9 mouse cellular contexts compared by ENCODE assay signal in genomic region chr1:92696848-92697247, GRCm38 (mm10). TPM values are rescaled to one million over a fixed set of nuclear protein-coding genes. Genes with fewer than 3 reads are reported as not detected.
DNase-seq lines count a peak whose midpoint lies in the region; ATAC-seq lines count a peak whose summit lies in the region.
"Had no signal": no experiment of that assay in that cellular context is flagged by ENCODE, and none has a peak within 500 bp of the region (broad histone marks: within the 10 kb centered on the region; RNA-seq: fewer than 3 reads in every experiment).

No protein-coding gene starts in this region.

- peaks cover 26% of the 10 kb centered on the region for H3K4me1 ChIP-seq in heart, embryonic 11.5 days (ENCODE audit: control insufficient read depth, insufficient read depth, low read length)
- H3K4me1 ChIP-seq in hindbrain, embryonic 14.5 days (replicated peaks; ENCODE audit: control insufficient read depth, insufficient read depth, low read length): peaks cover 6% of the 10 kb centered on the region; the same call in 1 of the 2 replicates
- H3K4me1 ChIP-seq in midbrain, embryonic 14.5 days (ENCODE audit: control insufficient read depth, insufficient read depth, low read length): peaks cover 10% of the 10 kb centered on the region

- ATAC-seq in heart, embryonic 11.5 days (replicated peaks; ENCODE audit: insufficient number of reproducible peaks, low FRiP score, low TSS enrichment): no peak
- ATAC-seq in hindbrain, embryonic 14.5 days (ENCODE audit: low FRiP score): no peak
- no peak for ATAC-seq in midbrain, embryonic 14.5 days (ENCODE audit: low FRiP score, low TSS enrichment)

- no peaks in the 10 kb centered on the region for H3K36me3 ChIP-seq in heart, embryonic 11.5 days (ENCODE audit: control insufficient read depth, insufficient read depth, low read length)
- H3K36me3 ChIP-seq in hindbrain, embryonic 14.5 days (replicated peaks; ENCODE audit: control insufficient read depth, insufficient read depth): no peaks in the 10 kb centered on the region
- no peaks in the 10 kb centered on the region for H3K36me3 ChIP-seq in midbrain, embryonic 14.5 days (ENCODE audit: control insufficient read depth, insufficient read depth, low read length)

- no peak overlapping the region for H3K4me2 ChIP-seq in heart, embryonic 11.5 days
- H3K4me2 ChIP-seq in hindbrain, embryonic 14.5 days (replicated peaks): no peak overlapping the region
- no peak overlapping the region for H3K4me2 ChIP-seq in midbrain, embryonic 14.5 days (ENCODE audit: low read length)

- peaks cover 24% of the 10 kb centered on the region for H3K27me3 ChIP-seq in heart, embryonic 11.5 days (ENCODE audit: control insufficient read depth, insufficient read depth, low read length)
- H3K27me3 ChIP-seq in hindbrain, embryonic 14.5 days (ENCODE audit: control insufficient read depth, insufficient read depth, low read length): no peaks in the 10 kb centered on the region
- no peaks in the 10 kb centered on the region for H3K27me3 ChIP-seq in midbrain, embryonic 14.5 days (ENCODE audit: control insufficient read depth, insufficient read depth, low read length)

- no peak overlapping the region for H3K27ac ChIP-seq in heart, embryonic 11.5 days (ENCODE audit: low read depth, low read length)
- H3K27ac ChIP-seq in hindbrain, embryonic 14.5 days: no peak overlapping the region
- no peak overlapping the region for H3K27ac ChIP-seq in midbrain, embryonic 14.5 days (replicated peaks; ENCODE audit: low read depth, low read length)

- H3K9me3 ChIP-seq in heart, embryonic 11.5 days (replicated peaks; ENCODE audit: control insufficient read depth, low read length): no peaks in the 10 kb centered on the region
- H3K9me3 ChIP-seq in hindbrain, embryonic 14.5 days (ENCODE audit: control insufficient read depth, low read length): no peaks in the 10 kb centered on the region
- no peaks in the 10 kb centered on the region for H3K9me3 ChIP-seq in midbrain, embryonic 14.5 days (ENCODE audit: control insufficient read depth, low read length)
- H3K9me3 ChIP-seq: megakaryocyte, embryonic 14.5 days had no signal

- 34% methylated on average over 4 of the region's 4 CpGs for WGBS in heart, embryonic 11.5 days (ENCODE audit: insufficient replicate concordance)
- 32% methylated on average over 4 of the region's 4 CpGs for WGBS in hindbrain, embryonic 14.5 days
- WGBS in midbrain, embryonic 14.5 days: 35% methylated on average over 4 of the region's 4 CpGs

- H3K9ac ChIP-seq in heart, embryonic 11.5 days (ENCODE audit: low read depth, low read length): no peak overlapping the region
- no peak overlapping the region for H3K9ac ChIP-seq in hindbrain, embryonic 14.5 days
- no peak overlapping the region for H3K9ac ChIP-seq in midbrain, embryonic 14.5 days (replicated peaks; ENCODE audit: low read length)

- H3K4me3 ChIP-seq in heart, embryonic 11.5 days (ENCODE audit: low read depth, low read length): no peak overlapping the region
- no peak overlapping the region for H3K4me3 ChIP-seq in hindbrain, embryonic 14.5 days (replicated peaks; ENCODE audit: low read length)
- H3K4me3 ChIP-seq in midbrain, embryonic 14.5 days (replicated peaks; ENCODE audit: low read depth, low read length): no peak overlapping the region
- H3K4me3 ChIP-seq: megakaryocyte, embryonic 14.5 days had no signal

- intact Hi-C loops in left cerebral cortex, postnatal 14 days (cut with DNase I): loop anchor here (1.0 kb wide), 1 partner anchor 137 kb away; no protein-coding TSS in a partner anchor

- DNase-seq in heart, adult 9 months (ENCODE audit: low spot score in 2 of 2): peak; percentile 25 to 52
- DNase-seq in brain, adult 2 months (ENCODE audit: low read depth, low spot score): peak; percentile 88
- peak; percentile 44 for DNase-seq in fibroblast of lung, adult 2 months (ENCODE audit: low read depth)
- peak; percentile 81 for DNase-seq in hindbrain, embryonic 14.5 days (ENCODE audit: low spot score)
- DNase-seq in left cerebral cortex, postnatal 14 days (ENCODE audit: low spot score in 2 of 2): peak; percentile 74 to 75
- peak; percentile 88 for DNase-seq in midbrain, embryonic 14.5 days
- DNase-seq in spleen, postnatal 14 days (ENCODE audit: low spot score in 2 of 2): peak; percentile 43 to 57

RNA-seq across cellular contexts. Expression of gene Otos, which starts 48.2 kb away (rescaled TPM):
- not detected in 2 replicates for polyA plus RNA-seq in heart, embryonic 11.5 days (2014; fragmentation: Nextera tagmentation; extraction: Ambion mirVana)
- 0.31 TPM in 1 of 2 replicates, not detected in the other for polyA plus RNA-seq in hindbrain, embryonic 14.5 days (2014; fragmentation: Nextera tagmentation; extraction: Ambion mirVana)
- total RNA-seq in left cerebral cortex, postnatal 14 days (2021): not detected
- polyA plus RNA-seq in midbrain, embryonic 14.5 days (2014; fragmentation: Nextera tagmentation; extraction: Ambion mirVana): 0.21 and 0.46 TPM in 2 replicates

RNA-seq across cellular contexts. Expression of gene Cops9, which starts 55.1 kb away (rescaled TPM):
- polyA plus RNA-seq in heart, embryonic 11.5 days (2014; fragmentation: Nextera tagmentation; extraction: Ambion mirVana): 382 and 405 TPM in 2 replicates
- polyA plus RNA-seq in hindbrain, embryonic 14.5 days (2014; fragmentation: Nextera tagmentation; extraction: Ambion mirVana): 553 and 683 TPM in 2 replicates
- total RNA-seq in left cerebral cortex, postnatal 14 days (2021): 100 to 1,000 TPM; 235 to 242 TPM
- polyA plus RNA-seq in midbrain, embryonic 14.5 days (2014; fragmentation: Nextera tagmentation; extraction: Ambion mirVana): 536 and 755 TPM in 2 replicates
